Mouse (Mus musculus): Measurements from ENCODE around the gene Isca2.

DNA sequence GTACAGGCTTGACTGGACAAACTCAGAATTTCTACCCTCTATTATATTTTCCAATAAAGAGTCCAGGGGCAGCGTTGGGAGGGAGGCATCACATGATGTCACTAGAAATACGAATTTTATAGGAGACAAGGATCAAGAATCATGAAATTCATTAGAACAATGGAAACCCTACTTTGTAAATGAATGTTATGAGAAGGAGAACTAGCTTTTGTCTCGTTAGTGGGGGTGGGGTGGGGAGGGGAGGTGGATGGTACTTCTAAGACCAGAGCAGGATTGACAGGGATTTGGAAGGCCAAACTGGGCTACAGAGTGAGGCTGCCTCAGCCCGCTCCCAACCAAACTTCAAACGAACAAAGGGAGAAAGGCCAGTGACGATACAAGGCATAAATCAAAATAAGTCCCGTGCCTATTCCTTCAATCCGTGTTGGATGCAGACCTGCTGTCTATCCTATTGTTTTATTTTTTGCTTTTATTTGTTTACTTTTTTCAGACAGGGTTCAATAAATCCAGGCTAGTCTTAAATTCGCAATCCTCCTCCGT is 1.0 kb upstream of the Isca2 start:
- no peak for TF ChIP-seq POLR2A (IDR thresholded peaks at IDR 0.05; ENCODE audit: extremely low read depth, insufficient read depth, low read length)
- TF ChIP-seq CTCF (IDR thresholded peaks at IDR 0.05; ENCODE audit: extremely low read depth, insufficient read depth, low read length), result no peak
